Mouse (Mus musculus) ES-Bruce4 (cell line): ENCODE results near the gene Olfr486. TPM values are rescaled to one million over a fixed set of nuclear protein-coding genes. Genes with fewer than 3 reads are reported as not detected.

Source experiments
- H3K27ac ChIP-seq: 2 replicates; pipeline ENCODE4 v1.5.1; 2012; ENCODE audit warnings: low read length, inconsistent platforms; ENCODE audit not compliant: insufficient read depth
- H3K27me3 ChIP-seq: 2 replicates; pipeline ENCODE4 v1.6.1; 2012; ENCODE audit warnings: mild to moderate bottlenecking, low read length, inconsistent platforms; ENCODE audit not compliant: control insufficient read depth, poor library complexity, insufficient read depth, severe bottlenecking
- H3K36me3 ChIP-seq: 2 replicates; pipeline ENCODE4 v1.6.1; 2012; ENCODE audit warnings: inconsistent platforms, mild to moderate bottlenecking, low read length, moderate library complexity; ENCODE audit not compliant: control insufficient read depth, poor library complexity, insufficient read depth, severe bottlenecking
- H3K4me1 ChIP-seq: one replicate; pipeline ENCODE4 v1.8.1; 2011; ENCODE audit warnings: low read length; ENCODE audit not compliant: control insufficient read depth, insufficient read depth
- H3K4me3 ChIP-seq: 2 replicates; pipeline ENCODE4 v1.5.1; 2011; ENCODE audit warnings: low read depth, mild to moderate bottlenecking, low read length
- H3K9ac ChIP-seq: 2 replicates; pipeline ENCODE4 v1.6.1; 2012; ENCODE audit warnings: low read depth, mild to moderate bottlenecking, inconsistent platforms; ENCODE audit not compliant: poor library complexity, severe bottlenecking
- H3K9me3 ChIP-seq: replicated peaks from 2 replicates; pipeline ENCODE4 v1.6.1; 2012; ENCODE audit warnings: mild to moderate bottlenecking, low read length, inconsistent platforms; ENCODE audit not compliant: control insufficient read depth, poor library complexity, insufficient read depth, severe bottlenecking
- CTCF ChIP-seq: IDR thresholded peaks from one replicate; pipeline ENCODE4 v1.8.1; 2011; ENCODE audit warnings: low read depth, low read length
- EP300 ChIP-seq: IDR thresholded peaks from 2 replicates; pipeline ENCODE4 v1.6.1; 2011; ENCODE audit warnings: low read depth, low read length; ENCODE audit not compliant: insufficient read depth
- POLR2A ChIP-seq: IDR thresholded peaks from one replicate; pipeline ENCODE4 v1.8.1; 2011; ENCODE audit warnings: low read length; ENCODE audit not compliant: insufficient read depth
- polyA plus RNA-seq: library from polyadenylated mRNA; stranded (reverse); fragments of >200 nt; gene quantifications from 2 replicates; pipeline ENCODE4 v1.2.4, GENCODE M21; 2011; ENCODE audit warnings: low read depth; ENCODE audit not compliant: missing spikeins, insufficient read depth, insufficient read length

Gene Olfr486
- polyA plus RNA-seq, 1 experiment = not detected

DNA sequence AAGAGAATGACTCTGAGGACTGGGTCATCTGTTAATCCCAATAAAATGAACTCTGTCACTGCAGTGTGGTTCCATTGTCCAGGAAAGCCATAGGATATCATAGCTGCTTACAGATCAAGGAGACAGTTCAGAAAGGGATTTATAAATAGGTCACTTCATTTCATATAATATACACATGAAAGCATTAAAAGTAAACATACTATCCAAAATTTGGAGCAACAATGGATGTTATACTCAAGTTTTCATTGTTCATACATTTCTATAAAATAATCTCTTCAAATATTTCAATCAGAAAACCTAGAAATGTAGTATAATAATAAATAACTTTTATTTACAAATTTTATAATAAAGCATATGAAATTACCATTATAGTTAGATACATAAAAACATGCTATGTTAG is 12.8 kb downstream of the Olfr486 start, which contains the start of gene Olfr485:
Olfr485 (minus strand) TSS at position 101 of the 400 bp plus-strand sequence.
- no peaks in the 10 kb centered on the region for H3K36me3 ChIP-seq
- no peak within 1 kb of the TSS for H3K4me3 ChIP-seq
- no peak within 1 kb of the TSS for H3K9ac ChIP-seq
- no peaks in the 10 kb centered on the region for H3K4me1 ChIP-seq
- no peak within 1 kb of the TSS for H3K27ac ChIP-seq
- TF ChIP-seq POLR2A (no peak), CTCF (no peak), EP300 (no peak)
- no peaks in the 10 kb centered on the region for H3K9me3 ChIP-seq
- no peaks in the 10 kb centered on the region for H3K27me3 ChIP-seq

DNA sequence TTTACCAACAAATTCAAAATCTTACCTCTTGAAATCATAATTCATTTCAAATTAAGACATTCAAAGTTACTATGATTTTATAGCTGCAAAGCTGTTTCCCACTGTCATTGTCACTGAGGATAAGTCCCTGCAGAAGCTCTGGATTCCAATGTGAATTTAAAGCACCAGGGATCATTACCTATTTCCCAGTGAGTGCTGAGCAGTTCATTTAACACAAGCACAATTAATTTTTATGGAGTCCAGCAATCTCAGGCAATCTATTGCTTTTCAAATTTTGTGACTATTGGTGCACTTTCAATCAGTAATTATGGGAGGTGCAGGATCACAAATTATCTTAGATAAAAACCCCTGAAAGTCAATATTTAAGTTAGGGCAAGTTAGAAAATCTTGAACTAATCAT is 45.2 kb downstream of the Olfr486 start, which contains the start of gene Olfr484:
Olfr484 (minus strand) TSS at position 101 of the 400 bp plus-strand sequence.
- H3K9me3 ChIP-seq = no peaks in the 10 kb centered on the region
- H3K27ac ChIP-seq = no peak within 1 kb of the TSS
- H3K36me3 ChIP-seq = no peaks in the 10 kb centered on the region
- no peak within 1 kb of the TSS for H3K9ac ChIP-seq
- no peaks in the 10 kb centered on the region for H3K4me1 ChIP-seq
- no peak for TF ChIP-seq CTCF
- TF ChIP-seq POLR2A = no peak
- TF ChIP-seq EP300 = no peak
- H3K4me3 ChIP-seq = no peak within 1 kb of the TSS
- H3K27me3 ChIP-seq = no peaks in the 10 kb centered on the region

Other genes starting within 250 kb of the Olfr486 start
- gene Olfr473, start 242.3 kb downstream of the Olfr486 start, polyA plus RNA-seq = not detected in 2 replicates
- gene Olfr474, start 218.1 kb downstream of the Olfr486 start, polyA plus RNA-seq = not detected in 2 replicates
- gene Olfr476, start 207.9 kb downstream of the Olfr486 start, polyA plus RNA-seq = not detected in 2 replicates
- gene Olfr477, start 186.0 kb downstream of the Olfr486 start, polyA plus RNA-seq = not detected in 2 replicates
- not detected in 2 replicates for gene Olfr478, start 138.8 kb downstream of the Olfr486 start, polyA plus RNA-seq
- gene Olfr479, start 122.0 kb downstream of the Olfr486 start, polyA plus RNA-seq = not detected in 2 replicates
- not detected in 2 replicates for gene Olfr480, start 105.4 kb downstream of the Olfr486 start, polyA plus RNA-seq
- 0.12 TPM in 1 of 2 replicates, not detected in the other for gene Olfr481, start 92.9 kb downstream of the Olfr486 start, polyA plus RNA-seq
- gene Olfr482, start 75.2 kb downstream of the Olfr486 start, polyA plus RNA-seq = not detected in 2 replicates
- not detected in 2 replicates for gene Olfr483, start 71.9 kb downstream of the Olfr486 start, polyA plus RNA-seq
- gene Olfr484, start 45.3 kb downstream of the Olfr486 start, polyA plus RNA-seq = not detected in 2 replicates
- gene Olfr485, start 12.9 kb downstream of the Olfr486 start, polyA plus RNA-seq = not detected in 2 replicates
- gene Olfr487, start 41.9 kb upstream of the Olfr486 start, polyA plus RNA-seq = not detected in 2 replicates
- gene Olfr488, start 85.6 kb upstream of the Olfr486 start, polyA plus RNA-seq = not detected in 2 replicates
- gene Olfr490, start 116.2 kb upstream of the Olfr486 start, polyA plus RNA-seq = not detected in 2 replicates
- gene Olfr491, start 140.7 kb upstream of the Olfr486 start, polyA plus RNA-seq = not detected in 2 replicates
- gene Olfr492, start 150.9 kb upstream of the Olfr486 start, polyA plus RNA-seq = not detected in 2 replicates
- not detected in 2 replicates for gene Olfr493, start 174.2 kb upstream of the Olfr486 start, polyA plus RNA-seq
- not detected in 2 replicates for gene Olfr494, start 192.6 kb upstream of the Olfr486 start, polyA plus RNA-seq
- not detected in 2 replicates for gene Olfr495, start 220.4 kb upstream of the Olfr486 start, polyA plus RNA-seq
- gene Olfr497, start 247.7 kb upstream of the Olfr486 start, polyA plus RNA-seq = not detected in 2 replicates